Mouse (Mus musculus): ENCODE data around the gene Hmgcl. TPM values are rescaled to one million over a fixed set of nuclear protein-coding genes. Genes with fewer than 3 reads are reported as not detected.

Gene Hmgcl
- polyA plus RNA-seq, 1 experiment: 76.6 TPM

- Histone ChIP-seq H3K27ac (ENCODE audit: insufficient read depth, low read depth, low read length) (no peak overlapping the region), H3K4me1 (ENCODE audit: control insufficient read depth, insufficient read depth, insufficient read length, low read length) (peaks cover 17% of the 10 kb centered on the region), H3K36me3 (ENCODE audit: control insufficient read depth, insufficient read depth, low read length) (peaks cover 38% of the 10 kb centered on the region), H3K4me3 (ENCODE audit: low read depth, low read length) (no peak overlapping the region), H3K27me3 (ENCODE audit: control insufficient read depth, insufficient read depth, low read length) (no peaks in the 10 kb centered on the region)
- 78% methylated on average over 9 of the region's 9 CpGs for WGBS
- no peak for TF ChIP-seq POLR2A (IDR thresholded peaks at IDR 0.05; ENCODE audit: low read depth, low read length)
- TF ChIP-seq CTCF (IDR thresholded peaks at IDR 0.05; ENCODE audit: extremely low read depth, insufficient read length, insufficient replicate concordance, low read depth, low read length): no peak
Observed at GRCm38 (mm10) chr4:135955886-135956285, 9.6 kb downstream of the Hmgcl start.

- TF ChIP-seq POLR2A (IDR thresholded peaks at IDR 0.05; ENCODE audit: low read depth, low read length) (no peak), CTCF (IDR thresholded peaks at IDR 0.05; ENCODE audit: extremely low read depth, insufficient read length, insufficient replicate concordance, low read depth, low read length) (no peak)
- H3K27ac ChIP-seq (ENCODE audit: insufficient read depth, low read depth, low read length): peak overlapping the region; percentile 94
- 16% methylated on average over 8 of the region's 8 CpGs for WGBS
- H3K36me3 ChIP-seq (ENCODE audit: control insufficient read depth, insufficient read depth, low read length): peaks cover 33% of the 10 kb centered on the region
- peak overlapping the region; percentile 35 for H3K4me3 ChIP-seq (ENCODE audit: low read depth, low read length)
- no peaks in the 10 kb centered on the region for H3K27me3 ChIP-seq (ENCODE audit: control insufficient read depth, insufficient read depth, low read length)
- H3K4me1 ChIP-seq (ENCODE audit: control insufficient read depth, insufficient read depth, insufficient read length, low read length): peaks cover 12% of the 10 kb centered on the region
Observed at GRCm38 (mm10) chr4:135958354-135958753, 12.1 kb downstream of the Hmgcl start.

- WGBS: 34% methylated on average over 5 of the region's 5 CpGs
- Histone ChIP-seq H3K36me3 (ENCODE audit: control insufficient read depth, insufficient read depth, low read length) (peaks cover 26% of the 10 kb centered on the region), H3K27ac (ENCODE audit: insufficient read depth, low read depth, low read length) (no peak overlapping the region), H3K4me1 (ENCODE audit: control insufficient read depth, insufficient read depth, insufficient read length, low read length) (peaks cover 18% of the 10 kb centered on the region), H3K4me3 (ENCODE audit: low read depth, low read length) (no peak overlapping the region), H3K27me3 (ENCODE audit: control insufficient read depth, insufficient read depth, low read length) (no peaks in the 10 kb centered on the region)
- TF ChIP-seq CTCF (IDR thresholded peaks at IDR 0.05; ENCODE audit: extremely low read depth, insufficient read length, insufficient replicate concordance, low read depth, low read length): peak; percentile 82; the same call in 1 of the 2 replicates
- TF ChIP-seq POLR2A (IDR thresholded peaks at IDR 0.05; ENCODE audit: low read depth, low read length): 0 out of 2 replicates have a peak, but pooled peaks have one; percentile 8
Observed at GRCm38 (mm10) chr4:135960717-135961116, 14.5 kb downstream of the Hmgcl start.

GRCm38 (mm10) chr4:135961709-135962108 is 15.5 kb downstream of the Hmgcl start:
- H3K4me3 ChIP-seq (ENCODE audit: low read depth, low read length): no peak overlapping the region
- no peak for TF ChIP-seq CTCF (IDR thresholded peaks at IDR 0.05; ENCODE audit: extremely low read depth, insufficient read length, insufficient replicate concordance, low read depth, low read length)
- peaks cover 18% of the 10 kb centered on the region for H3K4me1 ChIP-seq (ENCODE audit: control insufficient read depth, insufficient read depth, insufficient read length, low read length)
- 94% methylated on average over 5 of the region's 5 CpGs for WGBS
- peaks cover 28% of the 10 kb centered on the region for H3K36me3 ChIP-seq (ENCODE audit: control insufficient read depth, insufficient read depth, low read length)
- no peaks in the 10 kb centered on the region for H3K27me3 ChIP-seq (ENCODE audit: control insufficient read depth, insufficient read depth, low read length)
- H3K27ac ChIP-seq (ENCODE audit: insufficient read depth, low read depth, low read length): no peak overlapping the region

- no peak overlapping the region for H3K27ac ChIP-seq (ENCODE audit: insufficient read depth, low read depth, low read length)
- no peaks in the 10 kb centered on the region for H3K27me3 ChIP-seq (ENCODE audit: control insufficient read depth, insufficient read depth, low read length)
- H3K4me1 ChIP-seq (ENCODE audit: control insufficient read depth, insufficient read depth, insufficient read length, low read length): peaks cover 18% of the 10 kb centered on the region
- 91% methylated on average over 7 of the region's 7 CpGs for WGBS
- H3K36me3 ChIP-seq (ENCODE audit: control insufficient read depth, insufficient read depth, low read length): peaks cover 32% of the 10 kb centered on the region
- TF ChIP-seq CTCF (IDR thresholded peaks at IDR 0.05; ENCODE audit: extremely low read depth, insufficient read length, insufficient replicate concordance, low read depth, low read length): no peak
- no peak for TF ChIP-seq POLR2A (IDR thresholded peaks at IDR 0.05; ENCODE audit: low read depth, low read length)
- no peak overlapping the region for H3K4me3 ChIP-seq (ENCODE audit: low read depth, low read length)
Observed at GRCm38 (mm10) chr4:135962198-135962597, 15.9 kb downstream of the Hmgcl start.

- H3K27me3 ChIP-seq (ENCODE audit: control insufficient read depth, insufficient read depth, low read length): no peaks in the 10 kb centered on the region
- peaks cover 15% of the 10 kb centered on the region for H3K4me1 ChIP-seq (ENCODE audit: control insufficient read depth, insufficient read depth, insufficient read length, low read length)
- TF ChIP-seq CTCF (IDR thresholded peaks at IDR 0.05; ENCODE audit: extremely low read depth, insufficient read length, insufficient replicate concordance, low read depth, low read length) (no peak), POLR2A (IDR thresholded peaks at IDR 0.05; ENCODE audit: low read depth, low read length) (no peak)
- H3K36me3 ChIP-seq (ENCODE audit: control insufficient read depth, insufficient read depth, low read length): peaks cover 39% of the 10 kb centered on the region
- peak overlapping the region; percentile 89 for H3K27ac ChIP-seq (ENCODE audit: insufficient read depth, low read depth, low read length)
- H3K4me3 ChIP-seq (ENCODE audit: low read depth, low read length): peak overlapping the region; percentile 73
- WGBS: 7% methylated on average over 15 of the region's 15 CpGs
Observed at GRCm38 (mm10) chr4:135962946-135963345, 16.7 kb downstream of the Hmgcl start.

GRCm38 (mm10) chr4:135963457-135964193 is 17.4 kb downstream of the Hmgcl start, which contains the start of gene Gale:
Gene Gale, plus strand, starts transcription at chr4:135963727.
- under 1% methylated on average over 56 of the region's 56 CpGs for WGBS
- Histone ChIP-seq H3K36me3 (ENCODE audit: control insufficient read depth, insufficient read depth, low read length) (peaks cover 45% of the 10 kb centered on the region), H3K27me3 (ENCODE audit: control insufficient read depth, insufficient read depth, low read length) (no peaks in the 10 kb centered on the region), H3K4me1 (ENCODE audit: control insufficient read depth, insufficient read depth, insufficient read length, low read length) (peaks cover 11% of the 10 kb centered on the region), H3K27ac (ENCODE audit: insufficient read depth, low read depth, low read length) (peak within 1 kb of the TSS; percentile 91), H3K4me3 (ENCODE audit: low read depth, low read length) (peak within 1 kb of the TSS; percentile 73)
- TF ChIP-seq POLR2A (IDR thresholded peaks at IDR 0.05; ENCODE audit: low read depth, low read length) (peak; percentile 87), CTCF (IDR thresholded peaks at IDR 0.05; ENCODE audit: extremely low read depth, insufficient read length, insufficient replicate concordance, low read depth, low read length) (no peak)
